Mouse (Mus musculus): ENCODE results near the gene Zfp458. TPM values are rescaled to one million over a fixed set of nuclear protein-coding genes. Genes with fewer than 3 reads are reported as not detected.
"Not testable (repeated sequence)": the region's sequence is repeated elsewhere in the genome, so short reads cannot be mapped to it uniquely, and the experiment has no call there.

Gene Zfp458
- 1.5 and 1.9 TPM in 2 replicates for polyA plus RNA-seq (2014; fragmentation: Nextera tagmentation; extraction: Ambion mirVana)

DNA sequence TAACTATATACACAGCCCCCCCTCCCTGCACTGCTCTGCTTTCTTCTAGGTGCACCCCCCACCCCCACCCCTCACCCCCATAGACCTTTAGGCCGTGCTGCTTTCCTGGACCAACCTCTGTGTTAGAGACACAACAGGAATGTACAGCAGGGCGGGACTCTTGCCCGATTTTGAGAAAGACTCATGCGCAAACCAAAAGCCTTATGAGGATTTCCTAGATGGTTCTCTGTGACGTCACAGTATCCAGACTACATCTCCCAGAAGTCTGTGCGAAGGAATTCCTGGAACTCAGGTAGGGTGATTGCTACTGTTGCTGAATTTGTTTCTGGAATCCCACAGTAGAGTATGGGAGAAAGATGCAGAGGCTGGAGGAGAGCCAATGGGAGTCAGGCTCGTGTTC is at the start of gene Zfp458:
TSS of gene Zfp458 (minus strand) at position 153 of the 400 bp plus-strand sequence.
- Histone ChIP-seq H3K36me3 (ENCODE audit: control insufficient read depth, insufficient read depth, low read length) (no peaks in the 10 kb centered on the region), H3K4me3 (ENCODE audit: low read depth, low read length) (no peak within 1 kb of the TSS), H3K4me2 (ENCODE audit: low read depth, low read length, severe bottlenecking) (no peak within 1 kb of the TSS), H3K27ac (ENCODE audit: low read depth, low read length) (no peak within 1 kb of the TSS), H3K27me3 (ENCODE audit: control insufficient read depth, insufficient read depth, low read length) (no peaks in the 10 kb centered on the region), H3K9me3 (ENCODE audit: control insufficient read depth, low read length) (no peaks in the 10 kb centered on the region), H3K4me1 (replicated peaks; ENCODE audit: control insufficient read depth, insufficient read depth, low read length) (no peaks in the 10 kb centered on the region), H3K9ac (ENCODE audit: low read length) (no peak within 1 kb of the TSS)
- WGBS: 53% methylated on average over 7 of the region's 7 CpGs
- ATAC-seq (replicated peaks; ENCODE audit: low FRiP score): no peak
- no peak for DNase-seq (ENCODE audit: low spot score)

- peak; percentile 56 for ATAC-seq (replicated peaks; ENCODE audit: low FRiP score)
- WGBS: 35% methylated on average over 5 of the region's 5 CpGs
- DNase-seq (ENCODE audit: low spot score): no peak
- peak overlapping the region; percentile 58 for H3K4me3 ChIP-seq (ENCODE audit: low read depth, low read length)
- no peaks in the 10 kb centered on the region for H3K36me3 ChIP-seq (ENCODE audit: control insufficient read depth, insufficient read depth, low read length)
- H3K4me1 ChIP-seq (replicated peaks; ENCODE audit: control insufficient read depth, insufficient read depth, low read length): no peaks in the 10 kb centered on the region
- H3K4me2 ChIP-seq (ENCODE audit: low read depth, low read length, severe bottlenecking): peak overlapping the region; percentile 87
- H3K9me3 ChIP-seq (ENCODE audit: control insufficient read depth, low read length): no peaks in the 10 kb centered on the region
- no peak overlapping the region for H3K27ac ChIP-seq (ENCODE audit: low read depth, low read length)
- H3K9ac ChIP-seq (ENCODE audit: low read length): peak overlapping the region; percentile 72
- H3K27me3 ChIP-seq (ENCODE audit: control insufficient read depth, insufficient read depth, low read length): no peaks in the 10 kb centered on the region
Measured at GRCm38 (mm10) chr13:67306718-67307117, 28.5 kb upstream of the Zfp458 start.

GRCm38 (mm10) chr13:67305822-67306672 is 27.8 kb upstream of the Zfp458 start, which contains the start of gene Zfp457:
Gene Zfp457, minus strand, starts transcription at chr13:67306485.
- Histone ChIP-seq H3K9me3 (ENCODE audit: control insufficient read depth, low read length) (no peaks in the 10 kb centered on the region), H3K27me3 (ENCODE audit: control insufficient read depth, insufficient read depth, low read length) (no peaks in the 10 kb centered on the region), H3K4me2 (ENCODE audit: low read depth, low read length, severe bottlenecking) (peak within 1 kb of the TSS; percentile 87), H3K27ac (ENCODE audit: low read depth, low read length) (no peak within 1 kb of the TSS), H3K4me1 (replicated peaks; ENCODE audit: control insufficient read depth, insufficient read depth, low read length) (no peaks in the 10 kb centered on the region), H3K4me3 (ENCODE audit: low read depth, low read length) (peak within 1 kb of the TSS; percentile 58), H3K36me3 (ENCODE audit: control insufficient read depth, insufficient read depth, low read length) (no peaks in the 10 kb centered on the region), H3K9ac (ENCODE audit: low read length) (peak within 1 kb of the TSS; percentile 72)
- ATAC-seq (replicated peaks; ENCODE audit: low FRiP score) (peak; percentile 99), DNase-seq (ENCODE audit: low spot score) (peak; percentile 79)
- 16% methylated on average over 16 of the region's 16 CpGs for WGBS

- DNase-seq (ENCODE audit: low spot score): not testable (repeated sequence)
- peak; percentile 65 for ATAC-seq (replicated peaks; ENCODE audit: low FRiP score)
Measured at GRCm38 (mm10) chr13:67269383-67270065, 8.7 kb downstream of the Zfp458 start.

DNA sequence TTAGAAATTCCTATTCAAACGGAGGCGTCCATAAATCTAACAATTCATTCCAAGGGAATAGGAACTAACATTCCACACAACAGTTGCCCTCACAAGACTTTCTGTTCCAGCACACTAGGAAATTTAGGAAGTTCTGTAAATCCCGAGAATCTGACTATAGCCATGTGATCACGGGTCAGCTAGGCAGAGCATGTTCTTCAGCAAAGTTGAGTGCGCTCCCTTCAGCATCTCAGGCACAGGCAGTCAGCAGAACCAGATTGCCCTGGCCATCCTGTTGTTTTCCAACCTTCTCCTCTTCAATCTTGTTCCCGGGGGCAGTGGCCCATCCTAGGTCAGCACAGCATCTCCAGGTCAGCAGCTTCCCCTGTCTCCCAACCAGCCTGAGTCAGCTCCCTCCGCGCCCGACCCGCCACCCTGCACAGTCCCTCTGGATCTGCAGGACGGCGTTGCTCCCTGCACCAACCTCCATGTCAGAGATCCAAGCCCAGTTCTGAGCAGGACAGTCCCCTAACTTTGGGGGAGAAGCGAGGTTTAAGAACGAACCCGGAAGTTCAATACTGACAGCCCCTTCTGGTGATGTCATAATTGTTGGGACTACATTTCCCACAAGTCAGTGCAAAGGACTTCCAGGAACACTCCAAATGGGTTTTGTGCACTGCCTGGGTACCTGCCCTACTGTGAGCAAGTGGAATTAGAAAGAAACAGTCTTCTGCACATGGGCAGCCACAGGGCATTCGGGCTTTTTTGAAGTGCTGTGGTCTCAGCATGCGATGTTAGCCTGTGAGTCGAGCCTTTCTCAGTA is 9.5 kb downstream of the Zfp458 start:
- Histone ChIP-seq H3K27me3 (ENCODE audit: control insufficient read depth, insufficient read depth, low read length) (no peaks in the 10 kb centered on the region), H3K4me3 (ENCODE audit: low read depth, low read length) (peak overlapping the region; percentile 68), H3K9ac (ENCODE audit: low read length) (peak overlapping the region; percentile 64), H3K4me2 (ENCODE audit: low read depth, low read length, severe bottlenecking) (peak overlapping the region; percentile 54), H3K36me3 (ENCODE audit: control insufficient read depth, insufficient read depth, low read length) (no peaks in the 10 kb centered on the region), H3K4me1 (replicated peaks; ENCODE audit: control insufficient read depth, insufficient read depth, low read length) (no peaks in the 10 kb centered on the region), H3K27ac (ENCODE audit: low read depth, low read length) (no peak overlapping the region), H3K9me3 (ENCODE audit: control insufficient read depth, low read length) (no peaks in the 10 kb centered on the region; the same call in 1 of the 2 replicates)
- 10% methylated on average over 18 of the region's 18 CpGs for WGBS
- ATAC-seq (replicated peaks; ENCODE audit: low FRiP score): peak; percentile 99
- DNase-seq (ENCODE audit: low spot score): peak; percentile 64

More at GRCm38 (mm10) chr13:67269383-67270065, 8.7 kb downstream of the Zfp458 start:
- H3K27ac ChIP-seq (ENCODE audit: low read depth, low read length); H3K36me3 ChIP-seq (ENCODE audit: control insufficient read depth, insufficient read depth, low read length); H3K27me3 ChIP-seq (ENCODE audit: control insufficient read depth, insufficient read depth, low read length); H3K4me1 ChIP-seq (replicated peaks; ENCODE audit: control insufficient read depth, insufficient read depth, low read length); H3K9me3 ChIP-seq (ENCODE audit: control insufficient read depth, low read length): not testable (repeated sequence)
- Histone ChIP-seq H3K4me2 (ENCODE audit: low read depth, low read length, severe bottlenecking) (peak overlapping the region; percentile 54), H3K4me3 (ENCODE audit: low read depth, low read length) (peak overlapping the region; percentile 68), H3K9ac (ENCODE audit: low read length) (peak overlapping the region; percentile 64)
- 53% methylated on average over 8 of the region's 9 CpGs for WGBS

DNA sequence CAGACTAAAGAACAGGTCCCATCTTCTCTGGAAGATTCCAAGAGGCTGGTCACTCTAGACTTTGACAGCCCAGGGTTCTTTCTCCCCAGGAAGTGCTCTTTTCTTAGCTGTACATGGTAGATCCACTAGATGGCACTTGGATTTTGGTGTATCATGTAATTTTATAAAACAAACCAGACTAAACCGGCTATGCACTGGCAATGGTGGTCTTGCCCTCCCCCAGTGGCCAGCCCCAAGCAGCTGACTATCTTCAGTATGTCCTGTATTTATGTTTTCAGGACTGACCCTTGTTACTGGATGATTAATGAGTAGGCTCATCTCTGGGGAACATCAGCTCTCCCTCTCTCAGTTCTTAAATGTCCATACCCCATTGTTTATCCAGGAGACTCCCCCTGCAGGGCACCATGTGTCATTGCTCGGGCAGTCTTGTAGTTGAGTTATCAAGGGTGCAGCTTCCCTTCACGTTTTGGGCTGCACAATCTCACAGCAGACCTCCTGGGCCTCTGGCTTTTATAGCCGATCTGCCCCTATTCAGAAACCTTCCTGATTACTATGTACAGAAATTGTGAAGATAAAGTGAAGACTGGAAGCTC is 64.2 kb downstream of the Zfp458 start:
- ATAC-seq (replicated peaks; ENCODE audit: low FRiP score) (no peak), DNase-seq (ENCODE audit: low spot score) (no peak)
- no peaks in the 10 kb centered on the region for H3K36me3 ChIP-seq (ENCODE audit: control insufficient read depth, insufficient read depth, low read length)
- WGBS: 54% methylated on average over 4 of the region's 4 CpGs
- H3K4me1 ChIP-seq (replicated peaks; ENCODE audit: control insufficient read depth, insufficient read depth, low read length): no peaks in the 10 kb centered on the region
- H3K4me2 ChIP-seq (ENCODE audit: low read depth, low read length, severe bottlenecking): no peak overlapping the region
- no peak overlapping the region for H3K9ac ChIP-seq (ENCODE audit: low read length)
- H3K27me3 ChIP-seq (ENCODE audit: control insufficient read depth, insufficient read depth, low read length): no peaks in the 10 kb centered on the region
- H3K27ac ChIP-seq (ENCODE audit: low read depth, low read length): no peak overlapping the region
- H3K9me3 ChIP-seq (ENCODE audit: control insufficient read depth, low read length): no peaks in the 10 kb centered on the region
- no peak overlapping the region for H3K4me3 ChIP-seq (ENCODE audit: low read depth, low read length)
